Mouse (Mus musculus) olfactory bulb, adult 2 months (tissue): ENCODE results near the gene H2-Q7.
"Not testable (repeated sequence)": the region's sequence is repeated elsewhere in the genome, so short reads cannot be mapped to it uniquely, and the experiment has no call there.

Experiments used
- CTCF ChIP-seq: fragments of 200-500 bp; IDR thresholded peaks from 2 replicates; pipeline ENCODE4 v1.5.1; 2012; ENCODE audit warnings: low read depth, mild to moderate bottlenecking, low read length, moderate library complexity; ENCODE audit not compliant: insufficient read depth
- POLR2A ChIP-seq: fragments of 200-500 bp; IDR thresholded peaks from 2 replicates; pipeline ENCODE4 v1.6.1; 2012; ENCODE audit warnings: mild to moderate bottlenecking, low read depth, low read length, moderate library complexity; ENCODE audit not compliant: insufficient read depth

DNA sequence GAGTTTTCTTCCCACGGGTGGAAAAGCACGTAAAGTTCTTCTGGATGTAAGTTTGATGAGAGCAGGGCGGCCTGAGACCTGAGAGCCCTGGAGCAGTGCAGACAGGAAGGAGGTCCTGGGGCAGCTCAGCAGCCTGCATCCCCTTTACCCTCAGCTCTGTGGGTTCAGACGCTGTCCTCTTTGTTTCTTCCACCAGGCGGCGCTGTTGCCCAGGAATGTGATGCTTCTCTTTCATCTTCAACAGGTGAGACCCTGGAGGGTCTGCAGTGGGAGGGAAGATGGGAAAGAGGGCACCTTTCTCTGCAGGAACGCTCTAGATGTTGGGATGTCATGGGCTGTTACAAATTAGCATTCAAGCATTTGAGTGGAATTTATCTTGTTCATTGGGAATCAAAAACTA is 49.2 kb upstream of the H2-Q7 start:
- TF ChIP-seq POLR2A, CTCF: not testable (repeated sequence)
